Mouse (Mus musculus) CH12.LX (cell line): ENCODE results near the gene Tub. TPM values are rescaled to one million over a fixed set of nuclear protein-coding genes. Genes with fewer than 3 reads are reported as not detected.

Experiments
- DNase-seq: peaks from one replicate; pipeline ENCODE4 v3.0.0-alpha.2; 2013; ENCODE audit errors: extremely low read depth
- H3K27ac ChIP-seq: 2 replicates; pipeline ENCODE4 v1.5.1; 2012; ENCODE audit warnings: low read depth, mild to moderate bottlenecking, control low read depth, moderate library complexity; ENCODE audit not compliant: insufficient read depth
- H3K27me3 ChIP-seq: replicated peaks from 2 replicates; pipeline ENCODE3; 2012; ENCODE audit warnings: inconsistent platforms
- H3K36me3 ChIP-seq, 2 experiments: replicated peaks in 1 of 2; 2 replicates each; pipeline versions ENCODE3 to v1.6.1; 2012; ENCODE audit warnings: inconsistent platforms in 1 of 2, low read length in 1 of 2, mild to moderate bottlenecking in 1 of 2, mixed read lengths in 1 of 2, moderate library complexity in 1 of 2; ENCODE audit not compliant: control insufficient read depth in 1 of 2, insufficient read depth in 1 of 2
- H3K4me1 ChIP-seq, 2 experiments: 2 replicates each; pipeline ENCODE4 v1.6.1; 2012; ENCODE audit warnings: inconsistent platforms in 1 of 2, moderate library complexity in 1 of 2; ENCODE audit not compliant: insufficient read depth in 2 of 2, control insufficient read depth in 1 of 2
- H3K4me2 ChIP-seq: 2 replicates; pipeline ENCODE4 v1.6.1; 2012; ENCODE audit warnings: low read depth, mild to moderate bottlenecking, control low read depth; ENCODE audit not compliant: poor library complexity, insufficient read depth, severe bottlenecking
- H3K4me3 ChIP-seq, 3 experiments: fragments of 150-350 bp in 1 of 3; sonication (generic) in 1 of 3; replicated peaks in 1 of 3; 2 replicates each; pipeline versions ENCODE3 to v1.5.1; 2011 to 2012; ENCODE audit warnings: low read depth in 2 of 3, low read length in 2 of 3, mild to moderate bottlenecking in 2 of 3, moderate library complexity in 2 of 3, control low read depth in 1 of 3, improper control_type of control experiment in 1 of 3, inconsistent platforms in 1 of 3, mixed read lengths in 1 of 3; ENCODE audit not compliant: poor library complexity in 1 of 3
- H3K79me2 ChIP-seq: replicated peaks from 2 replicates; pipeline ENCODE4 v1.6.1; 2012; ENCODE audit warnings: mild to moderate bottlenecking, moderate library complexity; ENCODE audit not compliant: control insufficient read depth, poor library complexity, insufficient read depth, severe bottlenecking; ENCODE audit errors: extremely low read depth
- H3K9ac ChIP-seq: 2 replicates; pipeline ENCODE4 v1.6.1; 2012; ENCODE audit warnings: low read depth, mild to moderate bottlenecking, control low read depth, moderate library complexity; ENCODE audit not compliant: insufficient read depth
- H3K9me3 ChIP-seq: replicated peaks from 2 replicates; pipeline ENCODE3; 2012; ENCODE audit warnings: low read length, inconsistent platforms, mixed read lengths
- BHLHE40 ChIP-seq: IDR thresholded peaks from 2 replicates; pipeline ENCODE4 v1.6.1; 2011; ENCODE audit warnings: mild to moderate bottlenecking, low read depth, low read length, improper control_type of control experiment
- CHD1 ChIP-seq: IDR thresholded peaks from 2 replicates; pipeline ENCODE4 v1.6.1; 2012; ENCODE audit warnings: low read depth, low read length, improper control_type of control experiment, inconsistent platforms
- CTCF ChIP-seq, 2 experiments: IDR thresholded peaks in 1 of 2; conservative IDR thresholded peaks in 1 of 2; 2 replicates each; pipeline ENCODE4 v1.5.1; 2011 to 2012; ENCODE audit warnings: low read depth in 2 of 2, low read length in 2 of 2, improper control_type of control experiment in 1 of 2, inconsistent platforms in 1 of 2, mild to moderate bottlenecking in 1 of 2, moderate library complexity in 1 of 2
- E2F4 ChIP-seq: IDR thresholded peaks from 2 replicates; pipeline ENCODE4 v1.6.1; 2011; ENCODE audit warnings: low read depth, low read length, improper control_type of control experiment; ENCODE audit not compliant: insufficient replicate concordance
- ETS1 ChIP-seq: conservative IDR thresholded peaks from 2 replicates; pipeline ENCODE4 v1.6.1; 2012; ENCODE audit warnings: low read depth, mild to moderate bottlenecking, inconsistent platforms, low read length, improper control_type of control experiment, moderate library complexity
- JUND ChIP-seq: conservative IDR thresholded peaks from 2 replicates; pipeline ENCODE4 v1.6.1; 2011; ENCODE audit warnings: low read depth, low read length, improper control_type of control experiment
- KAT2A ChIP-seq: IDR thresholded peaks from 2 replicates; pipeline ENCODE4 v1.6.1; 2012; ENCODE audit warnings: low read length, improper control_type of control experiment, inconsistent platforms; ENCODE audit not compliant: insufficient replicate concordance
- MAFK ChIP-seq: IDR thresholded peaks from 2 replicates; pipeline ENCODE4 v1.6.1; 2011; ENCODE audit warnings: low read length, improper control_type of control experiment; ENCODE audit not compliant: insufficient replicate concordance
- MAZ ChIP-seq: IDR thresholded peaks from 2 replicates; pipeline ENCODE4 v1.6.1; 2012; ENCODE audit warnings: low read depth, mild to moderate bottlenecking, inconsistent platforms, low read length, improper control_type of control experiment, moderate library complexity
- MEF2A ChIP-seq: IDR thresholded peaks from 2 replicates; pipeline ENCODE4 v1.6.1; 2014; ENCODE audit warnings: low read depth, mild to moderate bottlenecking, inconsistent platforms, low read length, improper control_type of control experiment, borderline replicate concordance
- MYC ChIP-seq: IDR thresholded peaks from 2 replicates; pipeline ENCODE4 v1.6.1; 2011; ENCODE audit warnings: low read depth, mild to moderate bottlenecking, improper control_type of control experiment, low read length
- NELFE ChIP-seq: IDR thresholded peaks from 2 replicates; pipeline ENCODE4 v1.6.1; 2011; ENCODE audit warnings: low read depth, low read length, improper control_type of control experiment
- NRF1 ChIP-seq: IDR thresholded peaks from 2 replicates; pipeline ENCODE4 v1.6.1; 2014; ENCODE audit warnings: low read depth, mild to moderate bottlenecking, inconsistent platforms, low read length, improper control_type of control experiment, moderate library complexity
- POLR2AphosphoS2 ChIP-seq: IDR thresholded peaks from 2 replicates; pipeline ENCODE4 v1.6.1; 2011; ENCODE audit warnings: low read depth, low read length, improper control_type of control experiment
- RAD21 ChIP-seq: IDR thresholded peaks from 2 replicates; pipeline ENCODE4 v1.6.1; 2011; ENCODE audit warnings: low read depth, mild to moderate bottlenecking, low read length, improper control_type of control experiment, moderate library complexity
- SIN3A ChIP-seq: IDR thresholded peaks from 2 replicates; pipeline ENCODE4 v1.6.1; 2012; ENCODE audit warnings: low read length, improper control_type of control experiment, inconsistent platforms
- TBP ChIP-seq: conservative IDR thresholded peaks from 2 replicates; pipeline ENCODE4 v1.6.1; 2011; ENCODE audit warnings: low read depth, low read length, improper control_type of control experiment
- TCF12 ChIP-seq: IDR thresholded peaks from 2 replicates; pipeline ENCODE4 v1.6.1; 2014; ENCODE audit warnings: low read depth, mild to moderate bottlenecking, inconsistent platforms, low read length, improper control_type of control experiment
- UBTF ChIP-seq: IDR thresholded peaks from 2 replicates; pipeline ENCODE4 v1.6.1; 2012; ENCODE audit warnings: low read depth, mild to moderate bottlenecking, inconsistent platforms, low read length, improper control_type of control experiment, moderate library complexity
- ZMIZ1 ChIP-seq: IDR thresholded peaks from 2 replicates; pipeline ENCODE4 v1.6.1; 2012; ENCODE audit warnings: low read depth, mild to moderate bottlenecking, inconsistent platforms, low read length, improper control_type of control experiment
- ZNF384 ChIP-seq: IDR thresholded peaks from 2 replicates; pipeline ENCODE4 v1.6.1; 2012; ENCODE audit warnings: low read depth, low read length, improper control_type of control experiment, inconsistent platforms
- dilution Hi-C: fragments of 300-500 bp; cut with MboI; formaldehyde crosslinking; loops from 2 replicates; pipeline ENCODE4 v1.14.3; 2020; ENCODE audit warnings: low sequenced_read_pairs; ENCODE audit not compliant: extremely low pct_unique_long_range_greater_than_20kb, extremely low pct_ligation_motif_present
- in situ Hi-C: fragments of 300-500 bp; cut with MboI; formaldehyde crosslinking; loops from 3 replicates; pipeline ENCODE4 v1.14.3; 2019; ENCODE audit warnings: low sequenced_read_pairs, low pct_ligation_motif_present, low pct_unique_long_range_greater_than_20kb, mixed read lengths
- polyA plus RNA-seq: library from polyadenylated mRNA; unstranded; fragments of >175 nt; gene quantifications from 2 replicates; pipeline ENCODE4 v1.2.1, GENCODE M21; 2012; ENCODE audit warnings: low read depth; ENCODE audit not compliant: insufficient read length
- total RNA-seq, 2 experiments: library from RNA; depleted of rRNA; stranded (reverse); fragments of 300-350 nt in 1 of 2; fragments of >200 nt in 1 of 2; gene quantifications; 2 replicates each; pipeline ENCODE4 v1.2.3; 2012 to 2014

The Tub gene
- total and polyA plus RNA-seq, 3 experiments, result 0.13 TPM; not detected in 2

GRCm38 (mm10) chr7:109032054-109032453 lies 81.9 kb downstream of the Tub start:
- no peaks in the 10 kb centered on the region for H3K36me3 ChIP-seq
- dilution Hi-C loops, result no loop called here
- H3K27me3 ChIP-seq, result peaks cover 57% of the 10 kb centered on the region
- TF ChIP-seq ETS1 (no peak), CTCF (conservative IDR thresholded peaks at IDR 0.05 in 1 of 2, IDR thresholded peaks at IDR 0.05 in 1 of 2; ENCODE audit: low read depth in 2 of 2, low read length in 2 of 2) (peak in 1 of 2 experiments; percentile 16; a peak in 1 of 4 replicates), SIN3A (no peak)
- H3K9me3 ChIP-seq, result no peaks in the 10 kb centered on the region
- no peaks in the 10 kb centered on the region for H3K4me1 ChIP-seq
- no peak overlapping the region for H3K4me2 ChIP-seq
- no peak overlapping the region for H3K9ac ChIP-seq
- H3K79me2 ChIP-seq, result no peaks in the 10 kb centered on the region
- DNase-seq, result no peak
- H3K27ac ChIP-seq, result no peak overlapping the region
- in situ Hi-C loops, result no loop called here
- no peak overlapping the region for H3K4me3 ChIP-seq

GRCm38 (mm10) chr7:109038121-109038735 lies 88.1 kb downstream of the Tub start:
- no peak for DNase-seq
- Histone ChIP-seq H3K79me2 (no peaks in the 10 kb centered on the region), H3K27ac (no peak overlapping the region), H3K27me3 (peaks cover 52% of the 10 kb centered on the region), H3K4me1 (no peaks in the 10 kb centered on the region), H3K36me3 (no peaks in the 10 kb centered on the region), H3K4me2 (no peak overlapping the region), H3K9ac (no peak overlapping the region), H3K9me3 (no peaks in the 10 kb centered on the region), H3K4me3 (no peak overlapping the region)
- dilution Hi-C loops (no loop called here), in situ Hi-C loops (no loop called here)
- TF ChIP-seq NRF1, result no peak
- TF ChIP-seq ZNF384, result no peak
- no peak for TF ChIP-seq MAFK
- TF ChIP-seq UBTF, result no peak
- no peak for TF ChIP-seq TCF12
- no peak for TF ChIP-seq E2F4

- Histone ChIP-seq H3K4me2 (no peak overlapping the region), H3K4me3 (no peak overlapping the region), H3K9me3 (no peaks in the 10 kb centered on the region), H3K9ac (no peak overlapping the region), H3K4me1 (no peaks in the 10 kb centered on the region), H3K27ac (no peak overlapping the region), H3K79me2 (no peaks in the 10 kb centered on the region), H3K27me3 (peaks cover 50% of the 10 kb centered on the region), H3K36me3 (no peaks in the 10 kb centered on the region)
- dilution Hi-C loops (no loop called here), in situ Hi-C loops (no loop called here)
- no peak for TF ChIP-seq TBP
- no peak for TF ChIP-seq BHLHE40
- no peak for TF ChIP-seq MEF2A
- no peak for TF ChIP-seq JUND
- TF ChIP-seq ZNF384, result no peak
- no peak for TF ChIP-seq CHD1
- TF ChIP-seq MAZ, result no peak
- no peak for TF ChIP-seq KAT2A
- no peak for TF ChIP-seq POLR2AphosphoS2
- no peak for TF ChIP-seq RAD21
- no peak for TF ChIP-seq UBTF
- TF ChIP-seq ZMIZ1, result no peak
- no peak for TF ChIP-seq TCF12
- TF ChIP-seq E2F4, result no peak
- TF ChIP-seq NELFE, result no peak
- TF ChIP-seq MYC, result no peak
- DNase-seq, result no peak
Observed at GRCm38 (mm10) chr7:109038987-109039386, 88.8 kb downstream of the Tub start.
